Mouse (Mus musculus) T-cell, adult 2 months (primary cell): ENCODE measurements around the gene Slc35b2.

ENCODE experiments used
- DNase-seq: peaks from one replicate; pipeline ENCODE4 v3.0.0; 2022; ENCODE audit warnings: low spot score

Slc35b2 gene

GRCm38 (mm10) chr17:45545278-45545961 lies 18.3 kb upstream of the Slc35b2 start:
- DNase-seq = no peak

GRCm38 (mm10) chr17:45546941-45547340 lies 16.7 kb upstream of the Slc35b2 start:
- DNase-seq = no peak

- DNase-seq = no peak
These were observed 16.0 kb upstream of the Slc35b2 start for GRCm38 (mm10) chr17:45547461-45548190.

- peak; percentile 47 for DNase-seq
These were observed 14.8 kb upstream of the Slc35b2 start for GRCm38 (mm10) chr17:45548541-45549512.

- no peak for DNase-seq
These were observed 14.0 kb upstream of the Slc35b2 start, which contains the start of gene Tmem151b for GRCm38 (mm10) chr17:45549617-45550181. Gene Tmem151b, minus strand, starts transcription at chr17:45549677.

- DNase-seq = no peak
These were observed 13.4 kb upstream of the Slc35b2 start for GRCm38 (mm10) chr17:45550253-45550652.

- DNase-seq = no peak
These were observed 12.4 kb upstream of the Slc35b2 start for GRCm38 (mm10) chr17:45551249-45551796.

- peak; percentile 78 for DNase-seq
These were observed 11.7 kb upstream of the Slc35b2 start for GRCm38 (mm10) chr17:45551816-45552451.

GRCm38 (mm10) chr17:45553065-45553464 lies 10.6 kb upstream of the Slc35b2 start:
- DNase-seq = no peak

- DNase-seq = no peak
These were observed 9.3 kb upstream of the Slc35b2 start for GRCm38 (mm10) chr17:45554420-45554819.

- DNase-seq = peak; percentile 98
These were observed 8.1 kb upstream of the Slc35b2 start, which contains the start of gene Nfkbie for GRCm38 (mm10) chr17:45555452-45556106. Gene Nfkbie, plus strand, starts transcription at chr17:45555703.

GRCm38 (mm10) chr17:45556107-45556489 lies 7.6 kb upstream of the Slc35b2 start:
- DNase-seq = no peak

GRCm38 (mm10) chr17:45556514-45557245 lies 7.0 kb upstream of the Slc35b2 start:
- no peak for DNase-seq

- DNase-seq = peak; percentile 31
These were observed 6.3 kb upstream of the Slc35b2 start for GRCm38 (mm10) chr17:45557246-45557824.

- peak; percentile 79 for DNase-seq
These were observed 5.4 kb upstream of the Slc35b2 start for GRCm38 (mm10) chr17:45557998-45558862.

GRCm38 (mm10) chr17:45559732-45560525 lies 3.7 kb upstream of the Slc35b2 start:
- DNase-seq = no peak

- no peak for DNase-seq
These were observed 458 bp upstream of the Slc35b2 start for GRCm38 (mm10) chr17:45563216-45563615.
